Mouse (Mus musculus) CH12F3 (cell line): ENCODE results near the gene Fmc1.

Experiments
- in situ Hi-C: fragments of 300-500 bp; cut with MboI; formaldehyde crosslinking; loops from 2 replicates; pipeline ENCODE4 v1.14.3; 2020; ENCODE audit warnings: low sequenced_read_pairs

Gene Fmc1

DNA sequence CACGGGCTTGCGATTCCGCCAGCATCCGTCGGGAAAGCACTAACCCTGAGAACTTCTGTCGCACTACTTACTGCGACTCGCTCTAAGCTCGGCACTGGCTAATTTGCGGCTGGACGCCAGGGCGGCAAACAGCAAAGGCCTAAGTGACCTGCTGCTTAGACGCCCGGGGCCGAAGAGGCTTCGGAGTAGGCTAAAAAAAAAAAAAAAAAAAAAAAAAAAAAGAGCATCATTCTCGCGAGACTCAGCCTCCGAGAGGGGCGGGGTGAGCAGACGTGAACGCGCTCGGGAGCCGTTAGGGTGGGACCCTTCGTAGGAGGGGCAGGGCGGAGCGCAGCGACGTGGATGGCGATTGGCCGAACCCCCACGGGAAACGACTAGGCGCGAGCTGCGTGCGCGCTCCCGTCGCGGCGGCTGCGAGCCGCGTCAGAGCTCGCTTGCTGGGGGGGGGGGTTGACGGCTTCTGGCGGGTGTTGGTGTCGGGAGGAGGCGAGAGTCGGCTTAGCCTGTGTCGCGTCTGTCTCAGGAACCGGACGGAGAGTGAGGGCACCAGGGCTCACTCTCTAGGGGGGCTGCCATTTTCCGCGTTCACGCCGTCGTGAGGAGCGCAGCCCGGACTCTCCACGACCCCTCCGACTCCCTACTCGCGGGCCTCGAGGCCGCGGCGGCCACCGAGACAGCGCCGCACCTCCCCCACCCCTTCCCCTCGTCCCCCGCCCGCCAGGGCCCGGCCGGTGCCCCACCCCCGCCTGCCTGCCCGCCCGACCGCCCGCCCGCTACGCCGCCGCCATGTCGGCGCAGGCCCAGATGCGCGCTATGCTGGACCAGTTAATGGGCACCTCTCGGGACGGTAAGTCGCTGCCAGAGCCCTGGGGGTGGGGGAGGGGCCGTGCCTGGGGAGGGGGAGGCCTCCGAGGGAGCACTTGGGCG is 18.0 kb downstream of the Fmc1 start, which contains the start of gene Luc7l2:
TSS of gene Luc7l2 (plus strand) at position 273 of the 927 bp plus-strand sequence.
- in situ Hi-C loops = no loop called here

DNA sequence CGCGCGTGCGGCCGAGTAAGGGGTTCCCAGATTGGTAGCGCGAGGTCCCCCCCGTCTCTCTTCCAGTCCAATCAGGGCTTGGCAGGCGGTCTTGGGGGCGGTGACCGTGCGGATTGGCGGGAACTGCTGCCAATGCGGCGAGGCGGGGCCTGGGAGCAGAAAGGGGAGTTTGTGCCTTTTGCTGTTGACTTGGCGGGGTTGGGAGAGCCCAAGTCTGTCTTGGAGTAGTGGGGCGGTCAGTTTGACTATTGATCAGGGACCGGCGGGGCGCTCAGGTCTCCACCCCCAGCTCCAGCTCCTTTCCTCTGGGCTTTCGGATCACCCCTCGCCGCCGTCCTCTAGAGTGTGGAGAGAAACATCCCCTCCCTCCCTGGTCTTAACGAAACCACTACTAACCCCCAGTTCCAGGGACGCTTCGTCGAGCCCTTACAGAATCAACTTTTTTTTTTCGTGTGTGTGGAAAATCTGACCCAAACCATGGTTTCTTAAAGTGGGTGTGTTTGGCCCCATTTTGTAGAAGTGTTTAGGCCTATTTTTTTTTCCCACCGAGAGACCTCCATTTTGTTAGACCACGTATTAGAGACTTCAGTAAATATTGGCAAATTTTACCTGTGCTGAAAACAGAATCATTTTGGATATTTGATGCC is 18.8 kb downstream of the Fmc1 start:
- in situ Hi-C loops = no loop called here

DNA sequence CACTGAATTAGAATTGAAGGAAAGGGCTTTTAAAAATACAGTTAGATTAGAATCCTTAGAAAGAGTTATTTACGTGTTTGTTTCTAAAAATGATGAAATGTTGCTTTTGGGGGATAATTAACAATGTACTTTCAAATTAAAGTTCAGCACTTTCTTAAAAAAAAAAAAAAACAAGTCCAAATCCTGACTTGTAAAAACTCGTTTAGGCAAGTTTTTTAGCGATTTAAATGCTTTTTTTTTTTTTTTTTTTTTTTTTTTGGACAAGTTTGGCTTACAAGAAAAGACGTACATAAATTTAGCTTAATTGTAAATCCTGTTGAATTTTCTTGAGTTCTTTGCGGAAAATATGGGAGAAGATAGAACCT is 19.3 kb downstream of the Fmc1 start:
- in situ Hi-C loops = no loop called here

DNA sequence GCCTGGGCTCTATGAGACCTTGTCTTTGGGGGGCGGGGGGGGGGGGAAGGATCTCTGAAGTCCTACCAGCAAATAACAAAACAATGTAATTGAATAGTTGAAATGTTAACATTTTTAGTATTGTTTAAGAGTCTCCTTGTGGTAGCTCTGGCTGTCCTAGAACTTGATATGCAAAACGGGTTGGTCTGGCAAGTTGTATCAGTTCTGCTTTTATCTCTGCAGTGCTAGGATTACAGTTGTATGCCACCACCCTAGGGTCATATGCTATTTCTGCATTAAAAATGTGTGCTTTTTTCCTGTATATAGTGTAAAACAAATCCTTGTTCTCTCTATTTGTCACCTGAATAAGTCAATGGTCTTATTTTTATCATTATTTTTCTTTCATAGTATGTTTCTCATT is 42.8 kb downstream of the Fmc1 start:
- in situ Hi-C loops = no loop called here

DNA sequence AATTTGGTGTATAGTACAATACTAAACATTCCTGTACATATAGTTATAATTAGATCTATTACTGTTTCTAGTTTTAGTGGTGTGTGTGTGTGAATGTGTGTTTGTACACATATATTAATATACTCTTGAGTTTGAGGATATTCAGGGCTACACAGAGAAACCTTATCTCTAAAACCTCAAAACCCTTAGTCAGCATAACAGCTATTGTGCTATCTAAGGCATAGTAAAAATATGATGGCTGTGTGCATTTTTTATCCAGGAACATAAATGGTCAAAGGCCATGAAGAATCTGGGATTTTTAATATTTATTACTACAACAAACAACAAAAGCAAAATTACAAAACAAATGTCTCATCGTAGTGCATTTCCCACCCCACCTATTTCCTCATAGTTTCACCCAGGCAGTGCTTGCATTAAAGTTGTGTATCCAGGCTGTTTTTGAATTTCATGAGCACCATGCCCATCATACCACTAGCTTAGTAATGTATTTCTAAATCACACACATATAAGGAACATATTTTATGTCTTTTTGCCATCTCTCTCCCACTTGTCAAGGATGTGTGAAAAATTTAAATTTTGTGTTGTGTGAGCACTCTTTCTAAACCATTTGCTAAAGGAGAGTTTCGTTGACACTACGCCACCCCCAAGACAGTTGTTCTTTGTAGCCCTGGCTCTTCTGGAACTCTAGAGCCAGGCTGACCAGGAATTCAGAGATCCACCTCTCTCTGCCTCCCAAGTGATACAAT is 47.0 kb downstream of the Fmc1 start:
- in situ Hi-C loops = no loop called here

DNA sequence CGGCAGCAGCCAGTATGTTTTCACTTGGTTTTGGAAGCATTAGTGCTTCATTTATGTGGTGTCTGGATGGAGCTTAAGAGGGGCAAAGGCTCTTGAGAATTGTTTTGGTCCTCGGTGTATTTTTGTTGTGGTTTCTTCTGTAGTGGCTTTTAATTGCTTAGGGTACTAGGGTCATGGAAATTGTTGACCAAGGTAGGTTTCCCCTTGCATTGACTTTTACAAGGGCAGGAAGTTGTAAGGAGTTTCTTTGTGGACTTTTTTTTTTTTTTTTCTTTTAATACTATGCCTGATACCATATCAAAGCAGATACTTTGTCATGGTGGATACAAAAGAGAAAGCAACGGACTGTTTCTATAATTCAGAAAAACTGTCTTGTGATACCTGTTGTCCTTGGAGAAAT is 48.4 kb downstream of the Fmc1 start:
- in situ Hi-C loops = no loop called here
